Mouse (Mus musculus) forebrain, embryonic 12.5 days (tissue): ENCODE results near the gene Prkca. TPM values are rescaled to one million over a fixed set of nuclear protein-coding genes. Genes with fewer than 3 reads are reported as not detected.

Experiments
- ATAC-seq: fragments of 200-750 bp; cut with Nextera tagmentation; 2 replicates; pipeline ENCODE4 v1.8.0; 2017; ENCODE audit warnings: moderate TSS enrichment; ENCODE audit not compliant: low FRiP score
- H3K27ac ChIP-seq: fragments of 300-500 bp; sonication (generic); 2 replicates; pipeline ENCODE4 v1.5.1; 2016; ENCODE audit warnings: mild to moderate bottlenecking
- H3K27me3 ChIP-seq: fragments of 300-500 bp; sonication (generic); 2 replicates; pipeline ENCODE4 v1.6.1; 2016; ENCODE audit warnings: mild to moderate bottlenecking
- H3K36me3 ChIP-seq: fragments of 300-500 bp; sonication (generic); replicated peaks from 2 replicates; pipeline ENCODE4 v1.6.1; 2016; ENCODE audit warnings: mild to moderate bottlenecking
- H3K4me1 ChIP-seq: fragments of 300-500 bp; sonication (generic); 2 replicates; pipeline ENCODE4 v1.6.1; 2016
- H3K4me2 ChIP-seq: fragments of 300-500 bp; sonication (generic); 2 replicates; pipeline ENCODE4 v1.6.1; 2016; ENCODE audit warnings: mild to moderate bottlenecking, moderate library complexity
- H3K4me3 ChIP-seq: fragments of 300-500 bp; sonication (generic); replicated peaks from 2 replicates; pipeline ENCODE4 v1.5.1; 2016; ENCODE audit warnings: mild to moderate bottlenecking
- H3K9ac ChIP-seq: fragments of 300-500 bp; sonication (generic); 2 replicates; pipeline ENCODE4 v1.6.1; 2016; ENCODE audit warnings: mild to moderate bottlenecking
- H3K9me3 ChIP-seq: fragments of 300-500 bp; sonication (generic); 2 replicates; pipeline ENCODE4 v1.6.1; 2016
- WGBS: fragments of 180-500 bp; shearing (Covaris S2); methylation state at CpG from one replicate; pipeline ENCODE4 v1.1.7; 2016; 5-methylcytosine and 5-hydroxymethylcytosine counted together
- polyA plus RNA-seq: library from polyadenylated mRNA; unstranded; fragments of >200 nt; fragmentation: Nextera tagmentation; extraction: Ambion mirVana; gene quantifications from 2 replicates; pipeline ENCODE4 v1.2.1, GENCODE M21; 2016

Gene Prkca
- polyA plus RNA-seq, 1 experiment from 2014 or later, result 4.6 TPM

DNA sequence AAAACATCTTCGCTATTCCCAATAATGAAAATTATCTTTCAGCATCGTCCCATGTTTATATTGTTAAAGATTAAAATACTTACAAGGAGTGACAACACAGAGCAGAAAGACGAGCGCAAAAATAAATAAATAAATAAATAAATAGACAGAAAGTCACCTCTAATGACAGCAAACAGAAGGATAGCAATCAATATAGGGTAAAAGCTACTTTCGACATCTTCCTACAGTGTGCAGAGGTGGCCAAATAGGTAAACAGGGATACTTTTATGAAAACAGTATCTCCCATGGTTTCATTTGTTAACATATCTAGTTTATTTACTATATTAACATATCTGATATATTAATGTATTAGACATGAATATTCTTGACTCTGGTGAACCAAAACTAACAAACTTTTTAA, 35.5 kb downstream of the Prkca start:
- Histone ChIP-seq H3K4me2 (no peak overlapping the region), H3K4me3 (no peak overlapping the region), H3K9me3 (no peaks in the 10 kb centered on the region), H3K27ac (no peak overlapping the region), H3K27me3 (no peaks in the 10 kb centered on the region), H3K4me1 (no peaks in the 10 kb centered on the region), H3K9ac (no peak overlapping the region), H3K36me3 (no peaks in the 10 kb centered on the region)
- ATAC-seq, result no peak
- WGBS, result 93% methylated on average over 5 of the region's 5 CpGs

DNA sequence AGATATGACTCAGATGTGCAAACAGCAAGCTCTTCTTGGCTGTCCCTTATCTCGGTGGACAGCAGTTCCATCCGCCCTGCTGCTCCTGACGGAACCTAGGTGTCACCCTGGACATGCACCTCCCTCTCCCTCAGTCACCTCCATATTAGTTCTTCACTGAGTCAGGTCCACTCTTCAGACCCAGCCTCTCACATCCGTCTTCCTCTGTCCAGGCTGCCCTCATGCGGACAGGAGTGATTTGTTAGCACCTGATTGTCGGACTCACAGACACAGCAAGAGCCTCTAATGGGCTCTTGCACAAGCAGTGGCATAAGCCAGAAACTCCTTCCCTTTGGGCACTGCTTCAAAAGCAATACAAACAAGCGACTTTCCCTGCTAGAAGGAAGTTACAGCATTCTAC, 36.5 kb downstream of the Prkca start:
- Histone ChIP-seq H3K9me3 (no peaks in the 10 kb centered on the region), H3K27me3 (no peaks in the 10 kb centered on the region), H3K4me3 (no peak overlapping the region), H3K4me1 (no peaks in the 10 kb centered on the region), H3K9ac (no peak overlapping the region), H3K36me3 (no peaks in the 10 kb centered on the region), H3K27ac (no peak overlapping the region), H3K4me2 (no peak overlapping the region)
- no peak for ATAC-seq
- whole genome bisulfite sequencing, result 93% methylated on average over 7 of the region's 7 CpGs

DNA sequence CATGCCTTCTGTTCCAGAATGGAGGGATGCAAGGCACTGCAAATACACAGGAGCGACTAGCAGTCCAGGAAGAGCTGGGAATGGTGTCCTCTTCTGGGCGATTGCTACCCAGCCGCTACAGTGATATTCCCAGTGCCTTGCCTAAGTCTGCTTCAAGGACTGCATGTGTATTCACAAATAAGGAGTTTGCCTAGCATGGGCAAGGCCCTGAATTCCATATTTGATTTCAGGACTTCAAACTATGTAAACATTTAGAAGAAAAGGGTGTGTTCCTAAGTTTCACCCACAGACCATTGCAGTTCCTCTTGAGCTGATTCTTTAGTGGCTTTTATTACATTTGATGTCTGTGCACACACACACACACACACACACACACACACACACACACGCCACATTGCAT, 39.9 kb downstream of the Prkca start:
- 98% methylated on average over 4 of the region's 4 CpGs for WGBS

DNA sequence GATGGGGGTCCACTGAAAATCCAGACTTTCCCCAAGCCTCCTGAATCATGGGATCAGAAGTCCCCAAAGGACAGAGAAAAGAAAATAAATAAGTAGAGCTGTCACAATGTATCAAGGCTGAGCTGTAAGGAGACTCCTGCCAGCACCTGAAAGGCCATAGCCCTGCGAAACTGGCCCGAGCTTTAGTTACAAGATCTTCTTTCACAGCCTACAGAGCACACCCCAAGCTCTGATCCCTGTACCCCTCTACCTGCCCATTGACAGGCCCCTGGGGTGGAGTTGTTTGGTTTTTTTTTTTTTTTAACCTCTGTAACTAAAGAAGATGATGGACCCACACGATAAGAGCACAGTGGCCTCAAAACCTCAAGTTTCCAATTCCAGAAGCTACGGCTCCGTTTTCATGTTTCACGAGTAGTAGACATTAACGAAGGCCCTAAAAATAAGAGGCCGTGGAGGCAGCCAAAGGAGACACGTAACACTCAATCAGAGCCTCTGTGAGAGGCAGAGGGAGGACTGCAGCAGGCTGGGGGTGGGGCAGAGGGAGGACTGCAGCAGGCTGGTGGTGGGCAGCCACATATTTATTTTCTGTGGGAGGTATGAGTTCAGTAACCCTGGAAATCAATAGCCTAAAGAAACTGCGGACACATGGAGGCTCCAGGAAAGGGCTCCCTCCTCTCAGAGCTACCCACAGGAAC, 41.8 kb downstream of the Prkca start:
- Histone ChIP-seq H3K9me3 (no peaks in the 10 kb centered on the region), H3K27me3 (no peaks in the 10 kb centered on the region), H3K9ac (no peak overlapping the region), H3K27ac (no peak overlapping the region), H3K4me3 (no peak overlapping the region), H3K4me1 (peaks cover 36% of the 10 kb centered on the region), H3K36me3 (no peaks in the 10 kb centered on the region), H3K4me2 (no peak overlapping the region)
- WGBS, result 72% methylated on average over 10 of the region's 10 CpGs
- no peak for ATAC-seq

More for the DNA sequence above, 39.9 kb downstream of the Prkca start:
- no peaks in the 10 kb centered on the region for H3K27me3 ChIP-seq
- H3K36me3 ChIP-seq, result no peaks in the 10 kb centered on the region
- ATAC-seq, result no peak
- no peak overlapping the region for H3K4me2 ChIP-seq
- no peak overlapping the region for H3K9ac ChIP-seq
- no peak overlapping the region for H3K27ac ChIP-seq
- H3K9me3 ChIP-seq, result no peaks in the 10 kb centered on the region
- H3K4me1 ChIP-seq, result peaks cover 20% of the 10 kb centered on the region
- no peak overlapping the region for H3K4me3 ChIP-seq

DNA sequence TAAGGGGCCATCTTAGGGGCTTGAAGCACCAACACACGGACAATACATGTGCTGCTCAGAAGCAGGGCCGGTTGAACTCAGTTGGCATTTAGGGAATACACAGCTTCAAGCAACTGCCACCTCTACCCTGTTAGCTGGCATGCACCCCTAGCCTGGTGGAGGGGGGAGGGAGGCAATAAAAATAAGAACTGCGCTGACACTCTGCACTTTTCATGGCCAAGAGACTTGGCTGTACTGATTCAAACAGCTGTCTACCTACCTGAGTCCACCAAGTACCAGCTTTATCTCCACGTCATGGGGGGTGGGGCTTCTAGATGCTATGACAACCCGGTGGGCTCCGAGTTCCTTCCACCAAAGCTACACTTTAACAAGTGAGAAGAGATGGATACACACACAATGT, 42.7 kb downstream of the Prkca start:
- Histone ChIP-seq H3K36me3 (no peaks in the 10 kb centered on the region), H3K4me3 (no peak overlapping the region), H3K9ac (no peak overlapping the region), H3K27me3 (no peaks in the 10 kb centered on the region), H3K9me3 (no peaks in the 10 kb centered on the region), H3K4me1 (peaks cover 36% of the 10 kb centered on the region), H3K27ac (no peak overlapping the region), H3K4me2 (no peak overlapping the region)
- no peak for ATAC-seq
- 83% methylated on average over 6 of the region's 6 CpGs for WGBS

DNA sequence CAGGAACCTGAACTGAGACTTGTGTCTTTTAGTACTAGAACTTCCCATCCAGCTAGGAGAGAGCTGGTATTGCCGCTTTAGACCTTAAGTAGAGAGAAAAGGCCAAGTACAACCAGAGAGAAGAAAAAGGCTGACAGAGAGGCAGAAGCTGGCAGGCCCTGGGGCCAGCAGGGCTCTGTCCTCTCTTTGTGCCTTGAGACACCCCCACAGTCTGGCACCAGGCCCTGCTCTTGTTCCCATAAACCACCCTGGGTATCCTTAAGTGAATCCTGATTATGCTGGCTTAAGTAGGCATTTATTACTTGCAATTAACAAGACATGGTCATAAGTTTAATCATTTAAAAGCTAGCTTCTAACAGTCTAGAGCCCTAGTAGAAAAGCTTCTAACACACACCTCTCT, 43.3 kb downstream of the Prkca start:
- Histone ChIP-seq H3K4me2 (no peak overlapping the region), H3K27me3 (no peaks in the 10 kb centered on the region), H3K36me3 (no peaks in the 10 kb centered on the region), H3K9me3 (no peaks in the 10 kb centered on the region), H3K4me3 (no peak overlapping the region), H3K4me1 (peaks cover 36% of the 10 kb centered on the region), H3K9ac (no peak overlapping the region), H3K27ac (no peak overlapping the region)
- 100% methylated on average over 1 of the region's 1 CpGs for WGBS
- no peak for ATAC-seq

DNA sequence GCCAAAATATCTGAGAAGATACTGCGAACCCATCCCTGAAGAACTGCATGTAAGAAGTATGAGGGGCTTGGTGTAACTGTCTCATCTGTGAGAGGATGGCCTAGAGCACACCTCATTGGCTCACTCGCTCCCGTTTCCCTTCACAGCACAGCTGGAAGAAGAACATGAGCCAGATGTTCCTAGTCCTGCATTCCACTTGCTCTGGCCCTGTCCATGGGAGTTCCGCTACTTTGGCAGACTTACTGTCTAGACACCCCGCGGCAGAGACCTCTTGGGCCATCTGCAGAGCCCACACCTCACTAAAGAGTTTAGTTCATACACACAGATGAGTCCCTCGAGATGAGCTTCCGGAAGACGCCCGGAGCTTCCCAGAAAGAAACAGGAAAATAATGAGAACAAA, 43.8 kb downstream of the Prkca start:
- ATAC-seq, result no peak
- Histone ChIP-seq H3K9me3 (no peaks in the 10 kb centered on the region), H3K27me3 (no peaks in the 10 kb centered on the region), H3K9ac (no peak overlapping the region), H3K36me3 (no peaks in the 10 kb centered on the region), H3K4me1 (peaks cover 36% of the 10 kb centered on the region), H3K27ac (no peak overlapping the region), H3K4me3 (no peak overlapping the region), H3K4me2 (no peak overlapping the region)
- 93% methylated on average over 10 of the region's 10 CpGs for WGBS

DNA sequence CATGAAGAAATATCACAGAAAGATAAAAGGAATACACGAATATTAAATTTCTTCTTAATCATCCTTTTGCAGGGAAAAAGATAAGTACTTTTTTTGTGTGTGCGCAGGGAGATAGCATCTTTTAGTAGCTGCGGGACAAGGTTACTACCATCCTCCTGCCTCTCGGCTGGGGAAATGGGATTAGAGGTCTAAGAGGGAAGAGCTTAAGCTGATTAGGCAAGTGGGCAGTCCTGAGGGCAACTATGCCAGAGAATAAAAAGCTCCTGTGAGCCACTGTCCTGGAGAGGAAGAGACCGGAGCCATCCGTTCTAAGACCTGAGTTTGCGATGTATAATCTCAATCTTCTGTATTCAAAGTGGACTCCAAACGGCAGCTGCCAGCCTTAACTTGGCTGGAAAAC, 45.8 kb downstream of the Prkca start:
- Histone ChIP-seq H3K9me3 (no peaks in the 10 kb centered on the region), H3K27me3 (no peaks in the 10 kb centered on the region), H3K4me1 (peaks cover 36% of the 10 kb centered on the region), H3K4me2 (no peak overlapping the region), H3K36me3 (no peaks in the 10 kb centered on the region), H3K27ac (no peak overlapping the region), H3K4me3 (no peak overlapping the region), H3K9ac (no peak overlapping the region)
- 30% methylated on average over 8 of the region's 8 CpGs for WGBS
- no peak for ATAC-seq

DNA sequence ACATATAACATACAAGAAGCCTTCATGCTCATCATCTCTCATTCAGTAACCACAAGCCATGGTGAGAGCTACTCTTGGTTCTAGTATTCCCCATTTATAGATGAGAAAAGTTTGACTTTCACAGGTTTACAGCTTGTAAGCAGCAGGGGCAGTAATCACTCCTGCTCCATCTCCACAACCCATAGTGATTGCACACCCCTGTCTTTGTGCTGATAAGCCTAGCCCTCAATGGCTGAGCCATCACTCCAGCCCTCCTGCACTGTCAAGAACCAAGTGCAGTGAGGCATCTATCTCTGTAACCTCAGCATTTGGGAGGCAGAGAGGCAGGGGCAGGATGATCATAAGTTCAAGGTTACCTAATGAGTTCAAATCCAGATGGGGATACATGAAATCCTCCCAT, 48.4 kb downstream of the Prkca start:
- no peaks in the 10 kb centered on the region for H3K27me3 ChIP-seq
- no peaks in the 10 kb centered on the region for H3K36me3 ChIP-seq
- no peak overlapping the region for H3K27ac ChIP-seq
- H3K9ac ChIP-seq, result no peak overlapping the region
- no peak overlapping the region for H3K4me3 ChIP-seq
- ATAC-seq, result no peak
- no peak overlapping the region for H3K4me2 ChIP-seq
- no peaks in the 10 kb centered on the region for H3K9me3 ChIP-seq
- peaks cover 27% of the 10 kb centered on the region for H3K4me1 ChIP-seq

DNA sequence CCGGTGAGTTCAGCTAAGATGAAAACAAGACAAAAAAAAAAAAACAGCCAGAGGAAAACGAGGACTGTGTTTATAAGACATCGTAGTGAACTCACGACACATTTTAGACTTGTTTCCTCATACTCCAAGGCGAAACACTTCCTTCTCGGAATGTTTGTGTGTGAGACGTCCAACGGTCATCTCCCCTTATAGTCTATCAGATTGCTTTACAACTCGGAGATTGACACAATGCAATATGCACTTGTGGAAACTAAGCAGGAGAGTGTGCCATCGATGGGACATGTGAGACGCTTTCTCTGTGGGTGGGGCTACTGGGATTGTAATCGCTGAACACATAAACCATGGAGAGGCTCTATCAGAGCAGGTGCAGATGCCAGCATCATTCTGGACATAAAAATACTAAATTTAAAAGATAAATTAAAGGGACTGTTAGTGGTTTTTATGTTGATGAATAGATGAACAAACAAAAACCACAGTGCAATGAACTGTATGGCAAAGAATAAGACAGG, 49.4 kb downstream of the Prkca start:
- Histone ChIP-seq H3K9me3 (no peaks in the 10 kb centered on the region), H3K4me3 (no peak overlapping the region), H3K4me1 (peaks cover 18% of the 10 kb centered on the region; the same call in 1 of the 2 replicates), H3K36me3 (no peaks in the 10 kb centered on the region), H3K27ac (no peak overlapping the region), H3K9ac (no peak overlapping the region), H3K27me3 (no peaks in the 10 kb centered on the region), H3K4me2 (no peak overlapping the region)
- 93% methylated on average over 12 of the region's 12 CpGs for WGBS
- no peak for ATAC-seq

DNA sequence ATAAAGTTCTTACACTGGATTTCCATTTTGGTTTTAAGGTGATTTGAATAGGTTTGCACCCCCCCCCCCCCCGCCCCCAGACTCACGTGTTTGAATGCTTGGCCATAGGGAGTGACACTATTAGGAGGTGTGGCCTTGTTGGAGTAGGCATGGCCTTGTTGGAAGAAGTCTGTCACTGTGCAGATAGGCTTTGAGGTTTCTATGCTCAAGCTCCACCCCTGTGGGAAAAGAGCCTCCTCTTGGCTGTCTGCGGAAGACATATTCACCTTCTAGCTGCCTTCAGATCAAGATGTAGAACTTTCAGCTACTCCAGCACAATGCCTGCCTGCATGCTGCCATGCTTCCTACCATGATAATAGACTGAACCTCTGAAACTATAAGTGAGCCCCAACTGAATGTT, 49.9 kb downstream of the Prkca start:
- Histone ChIP-seq H3K9ac (no peak overlapping the region), H3K27ac (no peak overlapping the region), H3K4me3 (no peak overlapping the region), H3K27me3 (no peaks in the 10 kb centered on the region), H3K4me1 (peaks cover 16% of the 10 kb centered on the region; the same call in 1 of the 2 replicates), H3K9me3 (no peaks in the 10 kb centered on the region), H3K4me2 (no peak overlapping the region), H3K36me3 (no peaks in the 10 kb centered on the region)
- no peak for ATAC-seq
- WGBS, result 75% methylated on average over 3 of the region's 3 CpGs

DNA sequence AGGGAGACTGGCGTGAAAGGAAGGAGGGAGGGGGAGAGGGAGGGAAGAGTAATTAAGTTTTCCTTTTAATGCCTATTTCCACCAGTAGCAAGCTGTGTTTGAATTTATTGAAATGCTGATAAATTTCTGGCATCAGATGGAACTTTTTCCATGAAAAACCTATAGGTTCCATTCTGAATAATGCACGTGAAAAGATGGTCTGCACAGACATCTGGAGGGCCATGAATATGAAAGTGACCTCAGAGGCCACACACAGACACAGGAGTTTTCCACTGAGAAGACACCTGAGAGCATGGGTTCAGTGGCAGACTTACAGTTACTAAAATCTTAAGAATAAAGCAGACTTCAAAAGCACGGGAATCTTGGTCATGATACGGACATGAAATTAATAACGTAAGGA, 54.5 kb downstream of the Prkca start:
- ATAC-seq, result no peak
- Histone ChIP-seq H3K27ac (no peak overlapping the region), H3K4me2 (no peak overlapping the region), H3K36me3 (no peaks in the 10 kb centered on the region), H3K27me3 (no peaks in the 10 kb centered on the region), H3K9me3 (no peaks in the 10 kb centered on the region), H3K9ac (no peak overlapping the region), H3K4me1 (peaks cover 8% of the 10 kb centered on the region), H3K4me3 (no peak overlapping the region)
- WGBS, result 84% methylated on average over 5 of the region's 5 CpGs

DNA sequence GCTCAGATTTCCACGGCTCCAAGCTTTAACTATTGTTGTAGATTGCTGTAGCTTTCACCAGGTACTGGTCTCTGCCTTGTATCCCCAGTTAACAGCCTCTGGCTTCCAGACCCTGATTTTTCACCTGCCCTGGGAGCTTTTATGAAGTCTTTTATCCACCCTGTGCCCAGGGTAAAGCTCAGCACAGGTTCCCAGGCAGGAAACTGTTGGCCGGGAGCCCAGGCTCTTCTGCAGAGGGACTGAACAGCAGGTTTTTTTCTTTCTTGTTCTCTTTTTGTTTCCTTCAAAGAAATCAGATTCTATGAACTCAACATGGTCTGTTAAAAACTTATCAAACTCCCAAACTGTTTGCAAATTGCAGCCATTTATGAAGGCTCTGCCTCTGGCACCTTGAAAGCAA, 56.4 kb downstream of the Prkca start:
- 75% methylated on average over 2 of the region's 2 CpGs for WGBS
- peaks cover 8% of the 10 kb centered on the region for H3K4me1 ChIP-seq
- no peak for ATAC-seq
- 0 out of 2 replicates have a peak, but pooled peaks cover 3% of the 10 kb centered on the region for H3K27me3 ChIP-seq
- no peaks in the 10 kb centered on the region for H3K36me3 ChIP-seq
- H3K9ac ChIP-seq, result no peak overlapping the region
- H3K4me2 ChIP-seq, result no peak overlapping the region
- H3K9me3 ChIP-seq, result no peaks in the 10 kb centered on the region
- H3K4me3 ChIP-seq, result no peak overlapping the region
- no peak overlapping the region for H3K27ac ChIP-seq
